In the genomic region with DNA sequence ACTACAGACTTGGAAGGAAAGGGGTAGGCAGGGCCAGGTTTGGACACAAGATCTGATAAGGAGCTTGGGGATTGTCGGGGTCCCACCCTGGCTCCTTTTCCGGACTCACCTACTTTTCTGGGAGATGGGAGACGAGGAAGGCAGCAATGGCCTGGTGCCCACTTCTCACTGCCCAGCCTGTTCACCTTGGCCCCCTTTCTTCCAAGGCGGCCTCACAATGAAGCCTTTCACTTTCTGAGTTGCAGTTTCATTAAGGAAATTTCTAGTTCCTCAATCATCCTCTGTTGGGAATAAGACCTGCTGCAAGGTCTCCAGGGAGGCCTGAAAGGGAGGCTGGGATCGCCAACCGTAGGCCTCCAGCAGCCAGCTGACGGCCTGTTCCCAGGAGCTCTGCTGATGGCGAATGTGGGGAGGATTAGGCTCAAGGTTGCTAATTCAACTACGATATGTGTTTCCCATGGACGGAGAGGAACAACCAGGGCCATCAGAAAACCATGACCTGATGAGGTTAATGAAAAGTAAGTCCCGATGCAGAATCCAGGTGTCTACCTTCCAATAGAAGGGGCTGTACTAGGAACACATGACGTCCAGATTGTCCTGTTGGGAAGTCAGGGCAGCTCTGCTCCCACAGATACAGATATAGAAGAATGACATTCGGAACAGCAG, we compare ENCODE assay signal across 14 mouse cellular contexts. TPM values are rescaled to one million over a fixed set of nuclear protein-coding genes. Genes with fewer than 3 reads are reported as not detected.
A peak's percentile ranks its signal among the peaks of the same experiment; 100 is the strongest.
DNase-seq lines count a peak whose midpoint lies in the region; ATAC-seq and TF ChIP-seq lines count a peak whose summit lies in the region.
"Had no signal": no experiment of that assay in that cellular context is flagged by ENCODE, and none has a peak within 500 bp of the region (broad histone marks: within the 10 kb centered on the region; RNA-seq: fewer than 3 reads in every experiment).

No protein-coding gene starts in this region.

- WGBS in forebrain, embryonic 10.5 days: 87% methylated on average over 13 of the region's 13 CpGs
- WGBS in forebrain, embryonic 16.5 days: 82% methylated on average over 13 of the region's 13 CpGs
- 83% methylated on average over 13 of the region's 13 CpGs for WGBS in hindbrain, postnatal 0 days
- 88% methylated on average over 13 of the region's 13 CpGs for WGBS in hindbrain, embryonic 11.5 days
- 83% methylated on average over 13 of the region's 13 CpGs for WGBS in midbrain, embryonic 14.5 days
- WGBS in midbrain, embryonic 15.5 days: 79% methylated on average over 13 of the region's 13 CpGs
- 75% methylated on average over 13 of the region's 13 CpGs for WGBS in limb, embryonic 15.5 days

- DNase-seq in forebrain, embryonic 10.5 days (ENCODE audit: extremely low spot score, low spot score): no peak
- DNase-seq in hindbrain, postnatal 0 days (ENCODE audit: low spot score): no peak
- DNase-seq in hindbrain, embryonic 11.5 days (ENCODE audit: low spot score): no peak
- DNase-seq in midbrain, embryonic 14.5 days: no peak
- DNase-seq in left cerebral cortex, adult 8-10 months (ENCODE audit: low spot score in 2 of 2): no peak
- DNase-seq: adrenal gland, adult 8-10 months; cerebellum, postnatal 36 days; liver, postnatal 0 days had no signal

- H3K9ac ChIP-seq in forebrain, embryonic 16.5 days (replicated peaks; ENCODE audit: low read depth, low read length): no peak overlapping the region
- H3K9ac ChIP-seq in hindbrain, postnatal 0 days (replicated peaks; ENCODE audit: low read length): 0 out of 2 replicates have a peak overlapping the region, but pooled peaks have one; percentile 2
- H3K9ac ChIP-seq in hindbrain, embryonic 11.5 days (ENCODE audit: low read depth, low read length): no peak overlapping the region
- H3K9ac ChIP-seq in midbrain, embryonic 14.5 days (replicated peaks; ENCODE audit: low read length): no peak overlapping the region
- H3K9ac ChIP-seq in midbrain, embryonic 15.5 days: no peak overlapping the region
- H3K9ac ChIP-seq in limb, embryonic 15.5 days: no peak overlapping the region
- H3K9ac ChIP-seq: liver, postnatal 0 days; midbrain, embryonic 13.5 days; neural tube, embryonic 12.5 days had no signal

- no peaks in the 10 kb centered on the region for H3K27me3 ChIP-seq in forebrain, embryonic 10.5 days (ENCODE audit: poor library complexity, severe bottlenecking)
- H3K27me3 ChIP-seq in forebrain, embryonic 16.5 days (replicated peaks; ENCODE audit: control insufficient read depth, insufficient read depth, low read length): no peaks in the 10 kb centered on the region
- no peaks in the 10 kb centered on the region for H3K27me3 ChIP-seq in hindbrain, postnatal 0 days (ENCODE audit: insufficient read depth, low read length)
- no peaks in the 10 kb centered on the region for H3K27me3 ChIP-seq in hindbrain, embryonic 11.5 days (ENCODE audit: control insufficient read depth, insufficient read depth, low read length)
- H3K27me3 ChIP-seq in midbrain, embryonic 14.5 days (ENCODE audit: control insufficient read depth, insufficient read depth, low read length): no peaks in the 10 kb centered on the region
- H3K27me3 ChIP-seq in midbrain, embryonic 15.5 days (replicated peaks): no peaks in the 10 kb centered on the region
- no peaks in the 10 kb centered on the region for H3K27me3 ChIP-seq in limb, embryonic 15.5 days
- H3K27me3 ChIP-seq: midbrain, embryonic 13.5 days; neural tube, embryonic 12.5 days had no signal

- peaks cover 14% of the 10 kb centered on the region for H3K4me1 ChIP-seq in forebrain, embryonic 10.5 days
- no peaks in the 10 kb centered on the region for H3K4me1 ChIP-seq in forebrain, embryonic 16.5 days (replicated peaks; ENCODE audit: control insufficient read depth, insufficient read depth, low read length)
- 0 out of 2 replicates have a peak, but pooled peaks cover under 1% of the 10 kb centered on the region for H3K4me1 ChIP-seq in hindbrain, postnatal 0 days (ENCODE audit: insufficient read depth, low read length)
- H3K4me1 ChIP-seq in hindbrain, embryonic 11.5 days (replicated peaks; ENCODE audit: control insufficient read depth, insufficient read depth, low read length): no peaks in the 10 kb centered on the region
- no peaks in the 10 kb centered on the region for H3K4me1 ChIP-seq in midbrain, embryonic 14.5 days (ENCODE audit: control insufficient read depth, insufficient read depth, low read length)
- no peaks in the 10 kb centered on the region for H3K4me1 ChIP-seq in midbrain, embryonic 15.5 days
- H3K4me1 ChIP-seq in limb, embryonic 15.5 days: peaks cover 25% of the 10 kb centered on the region

- H3K27ac ChIP-seq in forebrain, embryonic 10.5 days: 0 out of 2 replicates have a peak overlapping the region, but pooled peaks have one; percentile 8
- no peak overlapping the region for H3K27ac ChIP-seq in forebrain, embryonic 16.5 days (ENCODE audit: low read length)
- no peak overlapping the region for H3K27ac ChIP-seq in hindbrain, postnatal 0 days
- no peak overlapping the region for H3K27ac ChIP-seq in hindbrain, embryonic 11.5 days (ENCODE audit: low read depth, low read length)
- 0 out of 2 replicates have a peak overlapping the region, but pooled peaks have one; percentile 5 for H3K27ac ChIP-seq in midbrain, embryonic 14.5 days (replicated peaks; ENCODE audit: low read depth, low read length)
- no peak overlapping the region for H3K27ac ChIP-seq in midbrain, embryonic 15.5 days
- H3K27ac ChIP-seq in limb, embryonic 15.5 days: peak overlapping the region; percentile 28
- H3K27ac ChIP-seq: midbrain, embryonic 13.5 days; neural tube, embryonic 12.5 days had no signal

- no peak overlapping the region for H3K4me3 ChIP-seq in forebrain, embryonic 10.5 days
- no peak overlapping the region for H3K4me3 ChIP-seq in forebrain, embryonic 16.5 days (replicated peaks; ENCODE audit: low read length)
- no peak overlapping the region for H3K4me3 ChIP-seq in hindbrain, postnatal 0 days (ENCODE audit: low read length)
- H3K4me3 ChIP-seq in hindbrain, embryonic 11.5 days (ENCODE audit: low read depth, low read length): no peak overlapping the region
- no peak overlapping the region for H3K4me3 ChIP-seq in midbrain, embryonic 14.5 days (replicated peaks; ENCODE audit: low read depth, low read length)
- H3K4me3 ChIP-seq in midbrain, embryonic 15.5 days: no peak overlapping the region
- no peak overlapping the region for H3K4me3 ChIP-seq in limb, embryonic 15.5 days
- H3K4me3 ChIP-seq: midbrain, embryonic 13.5 days; neural tube, embryonic 12.5 days had no signal

- no peak for TF ChIP-seq CTCF in hindbrain, postnatal 0 days (IDR thresholded peaks at IDR 0.05; ENCODE audit: low read depth)

- no peaks in the 10 kb centered on the region for H3K36me3 ChIP-seq in forebrain, embryonic 10.5 days (replicated peaks)
- no peaks in the 10 kb centered on the region for H3K36me3 ChIP-seq in forebrain, embryonic 16.5 days (ENCODE audit: control insufficient read depth, insufficient read depth)
- no peaks in the 10 kb centered on the region for H3K36me3 ChIP-seq in hindbrain, postnatal 0 days (ENCODE audit: insufficient read depth, low read length)
- H3K36me3 ChIP-seq in hindbrain, embryonic 11.5 days (ENCODE audit: control insufficient read depth, insufficient read depth, low read length): no peaks in the 10 kb centered on the region
- no peaks in the 10 kb centered on the region for H3K36me3 ChIP-seq in midbrain, embryonic 14.5 days (ENCODE audit: control insufficient read depth, insufficient read depth, low read length)
- no peaks in the 10 kb centered on the region for H3K36me3 ChIP-seq in midbrain, embryonic 15.5 days (replicated peaks)
- no peaks in the 10 kb centered on the region for H3K36me3 ChIP-seq in limb, embryonic 15.5 days
- H3K36me3 ChIP-seq: midbrain, embryonic 13.5 days; neural tube, embryonic 12.5 days had no signal

- no peaks in the 10 kb centered on the region for H3K9me3 ChIP-seq in forebrain, embryonic 10.5 days
- H3K9me3 ChIP-seq in forebrain, embryonic 16.5 days (ENCODE audit: control insufficient read depth, low read length): no peaks in the 10 kb centered on the region
- no peaks in the 10 kb centered on the region for H3K9me3 ChIP-seq in hindbrain, postnatal 0 days (ENCODE audit: low read length)
- no peaks in the 10 kb centered on the region for H3K9me3 ChIP-seq in hindbrain, embryonic 11.5 days (ENCODE audit: control insufficient read depth, low read length)
- no peaks in the 10 kb centered on the region for H3K9me3 ChIP-seq in midbrain, embryonic 14.5 days (ENCODE audit: control insufficient read depth, low read length)
- no peaks in the 10 kb centered on the region for H3K9me3 ChIP-seq in midbrain, embryonic 15.5 days
- no peaks in the 10 kb centered on the region for H3K9me3 ChIP-seq in limb, embryonic 15.5 days
- H3K9me3 ChIP-seq: midbrain, embryonic 13.5 days; neural tube, embryonic 12.5 days had no signal

- ATAC-seq in forebrain, embryonic 16.5 days: no peak
- ATAC-seq in hindbrain, postnatal 0 days: no peak
- no peak for ATAC-seq in hindbrain, embryonic 11.5 days (ENCODE audit: low FRiP score)
- no peak for ATAC-seq in midbrain, embryonic 14.5 days (ENCODE audit: low FRiP score, low TSS enrichment)
- no peak for ATAC-seq in midbrain, embryonic 15.5 days (replicated peaks)
- ATAC-seq in limb, embryonic 15.5 days (ENCODE audit: insufficient number of reproducible peaks, low FRiP score, low TSS enrichment, low read depth): no peak

- H3K4me2 ChIP-seq in forebrain, embryonic 16.5 days (ENCODE audit: low read length): no peak overlapping the region
- no peak overlapping the region for H3K4me2 ChIP-seq in hindbrain, postnatal 0 days (ENCODE audit: low read depth, low read length)
- no peak overlapping the region for H3K4me2 ChIP-seq in hindbrain, embryonic 11.5 days (replicated peaks; ENCODE audit: low read depth, low read length)
- no peak overlapping the region for H3K4me2 ChIP-seq in midbrain, embryonic 14.5 days (ENCODE audit: low read length)
- no peak overlapping the region for H3K4me2 ChIP-seq in midbrain, embryonic 15.5 days
- H3K4me2 ChIP-seq in limb, embryonic 15.5 days: no peak overlapping the region
- H3K4me2 ChIP-seq: midbrain, embryonic 13.5 days; neural tube, embryonic 12.5 days had no signal

RNA-seq across cellular contexts. Expression of a gene that starts 14.9 kb away (rescaled TPM):
- 0.61 and 0.66 TPM in 2 replicates for polyA plus RNA-seq in forebrain, embryonic 10.5 days (2016; fragmentation: Nextera tagmentation; extraction: Ambion mirVana)
- 0.62 TPM in 2 replicates for polyA plus RNA-seq in forebrain, embryonic 16.5 days (2015; fragmentation: Nextera tagmentation; extraction: Ambion mirVana)
- 2.9 and 4.9 TPM in 2 replicates for total RNA-seq in hindbrain, postnatal 0 days (2014; rRNA removed)
- 0.33 and 0.38 TPM in 2 replicates for polyA plus RNA-seq in hindbrain, postnatal 0 days (2015; fragmentation: Nextera tagmentation; extraction: Ambion mirVana)
- polyA plus RNA-seq in hindbrain, embryonic 11.5 days (2014; fragmentation: Nextera tagmentation; extraction: Ambion mirVana): 0.42 and 0.51 TPM in 2 replicates
- polyA plus RNA-seq in midbrain, embryonic 14.5 days (2014; fragmentation: Nextera tagmentation; extraction: Ambion mirVana): 0.12 and 0.24 TPM in 2 replicates
- 0.65 and 0.86 TPM in 2 replicates for polyA plus RNA-seq in midbrain, embryonic 15.5 days (2015; fragmentation: Nextera tagmentation; extraction: Ambion mirVana)
- 1.2 and 1.5 TPM in 2 replicates for polyA plus RNA-seq in limb, embryonic 15.5 days (2015; fragmentation: Nextera tagmentation; extraction: Ambion mirVana)
- 1 to 10 TPM; 5.0 to 6.0 (median 5.7) TPM for total RNA-seq in left cerebral cortex, adult 8-10 months (2022)

RNA-seq across cellular contexts. Expression of a gene that starts 15.8 kb away (rescaled TPM):
- polyA plus RNA-seq in forebrain, embryonic 10.5 days (2016; fragmentation: Nextera tagmentation; extraction: Ambion mirVana): 401 and 402 TPM in 2 replicates
- 359 and 389 TPM in 2 replicates for polyA plus RNA-seq in forebrain, embryonic 16.5 days (2015; fragmentation: Nextera tagmentation; extraction: Ambion mirVana)
- 281 and 419 TPM in 2 replicates for total RNA-seq in hindbrain, postnatal 0 days (2014; rRNA removed)
- polyA plus RNA-seq in hindbrain, postnatal 0 days (2015; fragmentation: Nextera tagmentation; extraction: Ambion mirVana): 234 and 243 TPM in 2 replicates
- polyA plus RNA-seq in hindbrain, embryonic 11.5 days (2014; fragmentation: Nextera tagmentation; extraction: Ambion mirVana): 251 and 305 TPM in 2 replicates
- polyA plus RNA-seq in midbrain, embryonic 14.5 days (2014; fragmentation: Nextera tagmentation; extraction: Ambion mirVana): 280 and 343 TPM in 2 replicates
- polyA plus RNA-seq in midbrain, embryonic 15.5 days (2015; fragmentation: Nextera tagmentation; extraction: Ambion mirVana): 420 and 426 TPM in 2 replicates
- 336 and 363 TPM in 2 replicates for polyA plus RNA-seq in limb, embryonic 15.5 days (2015; fragmentation: Nextera tagmentation; extraction: Ambion mirVana)
- 100 to 1,000 TPM; 363 to 424 (median 392) TPM for total RNA-seq in left cerebral cortex, adult 8-10 months (2022)

RNA-seq across cellular contexts. Expression of a gene that starts 18.6 kb away (rescaled TPM):
- 14.0 and 16.4 TPM in 2 replicates for polyA plus RNA-seq in forebrain, embryonic 10.5 days (2016; fragmentation: Nextera tagmentation; extraction: Ambion mirVana)
- polyA plus RNA-seq in forebrain, embryonic 16.5 days (2015; fragmentation: Nextera tagmentation; extraction: Ambion mirVana): 11.5 and 12.2 TPM in 2 replicates
- total RNA-seq in hindbrain, postnatal 0 days (2014; rRNA removed): 4.1 and 5.3 TPM in 2 replicates
- polyA plus RNA-seq in hindbrain, postnatal 0 days (2015; fragmentation: Nextera tagmentation; extraction: Ambion mirVana): 8.8 and 11.0 TPM in 2 replicates
- 13.9 and 14.0 TPM in 2 replicates for polyA plus RNA-seq in hindbrain, embryonic 11.5 days (2014; fragmentation: Nextera tagmentation; extraction: Ambion mirVana)
- polyA plus RNA-seq in midbrain, embryonic 14.5 days (2014; fragmentation: Nextera tagmentation; extraction: Ambion mirVana): 12.0 and 12.1 TPM in 2 replicates
- polyA plus RNA-seq in midbrain, embryonic 15.5 days (2015; fragmentation: Nextera tagmentation; extraction: Ambion mirVana): 9.9 TPM in 2 replicates
- 9.5 and 12.5 TPM in 2 replicates for polyA plus RNA-seq in limb, embryonic 15.5 days (2015; fragmentation: Nextera tagmentation; extraction: Ambion mirVana)
- 1 to 10 TPM; 5.1 to 6.3 (median 5.7) TPM for total RNA-seq in left cerebral cortex, adult 8-10 months (2022)

RNA-seq across cellular contexts. Expression of a gene that starts 18.7 kb away (rescaled TPM):
- 146 and 151 TPM in 2 replicates for polyA plus RNA-seq in forebrain, embryonic 10.5 days (2016; fragmentation: Nextera tagmentation; extraction: Ambion mirVana)
- polyA plus RNA-seq in forebrain, embryonic 16.5 days (2015; fragmentation: Nextera tagmentation; extraction: Ambion mirVana): 138 and 150 TPM in 2 replicates
- 119 and 136 TPM in 2 replicates for total RNA-seq in hindbrain, postnatal 0 days (2014; rRNA removed)
- polyA plus RNA-seq in hindbrain, postnatal 0 days (2015; fragmentation: Nextera tagmentation; extraction: Ambion mirVana): 101 and 104 TPM in 2 replicates
- polyA plus RNA-seq in hindbrain, embryonic 11.5 days (2014; fragmentation: Nextera tagmentation; extraction: Ambion mirVana): 78.7 and 93.1 TPM in 2 replicates
- polyA plus RNA-seq in midbrain, embryonic 14.5 days (2014; fragmentation: Nextera tagmentation; extraction: Ambion mirVana): 102 and 118 TPM in 2 replicates
- 124 and 130 TPM in 2 replicates for polyA plus RNA-seq in midbrain, embryonic 15.5 days (2015; fragmentation: Nextera tagmentation; extraction: Ambion mirVana)
- 74.5 and 75.4 TPM in 2 replicates for polyA plus RNA-seq in limb, embryonic 15.5 days (2015; fragmentation: Nextera tagmentation; extraction: Ambion mirVana)
- 100 to 1,000 TPM; 131 to 140 (median 137) TPM for total RNA-seq in left cerebral cortex, adult 8-10 months (2022)

RNA-seq across cellular contexts. Expression of a gene that starts 24.4 kb away (rescaled TPM):
- 0.67 and 0.84 TPM in 2 replicates for polyA plus RNA-seq in forebrain, embryonic 10.5 days (2016; fragmentation: Nextera tagmentation; extraction: Ambion mirVana)
- 1.5 and 2.5 TPM in 2 replicates for polyA plus RNA-seq in forebrain, embryonic 16.5 days (2015; fragmentation: Nextera tagmentation; extraction: Ambion mirVana)
- total RNA-seq in hindbrain, postnatal 0 days (2014; rRNA removed): 0.68 and 1.6 TPM in 2 replicates
- 2.9 and 3.0 TPM in 2 replicates for polyA plus RNA-seq in hindbrain, postnatal 0 days (2015; fragmentation: Nextera tagmentation; extraction: Ambion mirVana)
- polyA plus RNA-seq in hindbrain, embryonic 11.5 days (2014; fragmentation: Nextera tagmentation; extraction: Ambion mirVana): 8.9 and 17.2 TPM in 2 replicates
- polyA plus RNA-seq in midbrain, embryonic 14.5 days (2014; fragmentation: Nextera tagmentation; extraction: Ambion mirVana): 2.1 and 2.6 TPM in 2 replicates
- 2.9 and 4.6 TPM in 2 replicates for polyA plus RNA-seq in midbrain, embryonic 15.5 days (2015; fragmentation: Nextera tagmentation; extraction: Ambion mirVana)
- polyA plus RNA-seq in limb, embryonic 15.5 days (2015; fragmentation: Nextera tagmentation; extraction: Ambion mirVana): 276 and 549 TPM in 2 replicates
- 10 to 100 TPM; 19.5 to 22.6 (median 19.7) TPM for total RNA-seq in left cerebral cortex, adult 8-10 months (2022)
- total RNA-seq: hematopoietic stem cell, adult 5-6 weeks had no signal

Comparison
In these comparisons a context has a peak if more than half of its experiments do, and no peak if none do; other contexts are left out.
1. H3K27ac ChIP-seq: peak in forebrain, embryonic 10.5 days (single experiment), midbrain, embryonic 14.5 days (single experiment) and limb, embryonic 15.5 days (single experiment); none in forebrain, embryonic 16.5 days (single experiment), hindbrain, postnatal 0 days (single experiment), hindbrain, embryonic 11.5 days (single experiment) and midbrain, embryonic 15.5 days (single experiment).